Comparison of ENCODE assay signal across 20 mouse cellular contexts in genomic region chr19:5178631-5179030, GRCm38 (mm10).
DNase-seq lines count a peak whose midpoint lies in the region; ATAC-seq and TF ChIP-seq lines count a peak whose summit lies in the region.
"Had no signal": no experiment of that assay in that cellular context is flagged by ENCODE, and none has a peak within 500 bp of the region (broad histone marks: within the 10 kb centered on the region; RNA-seq: fewer than 3 reads in every experiment).

No protein-coding gene starts in this region.

- no peak for TF ChIP-seq CTCF in CH12.LX (conservative IDR thresholded peaks at IDR 0.05 in 1 of 2, IDR thresholded peaks at IDR 0.05 in 1 of 2; ENCODE audit: low read depth in 2 of 2, low read length in 2 of 2)
- no peak for TF ChIP-seq CTCF in bone marrow macrophage, adult 2 months (IDR thresholded peaks at IDR 0.05; ENCODE audit: low read depth, low read length)

- in situ Hi-C loops in CH12.LX (cut with MboI; ENCODE audit: low pct_ligation_motif_present, low pct_unique_long_range_greater_than_20kb, low sequenced_read_pairs), result no loop called here

- H3K9ac ChIP-seq in CH12.LX (ENCODE audit: insufficient read depth, low read depth), result peak overlapping the region; percentile 45; the same call in 1 of the 2 replicates
- H3K9ac ChIP-seq: midbrain, embryonic 15.5 days; neural tube, embryonic 13.5 days had no signal

- dilution Hi-C loops in CH12.LX (cut with MboI; ENCODE audit: extremely low pct_ligation_motif_present, extremely low pct_unique_long_range_greater_than_20kb, low sequenced_read_pairs), result no loop called here

- H3K79me2 ChIP-seq in CH12.LX (replicated peaks; ENCODE audit: control insufficient read depth, extremely low read depth, insufficient read depth, poor library complexity, severe bottlenecking), result no peaks in the 10 kb centered on the region

- DNase-seq in 3T3-L1 (ENCODE audit: low read depth, low spot score) (peak; percentile 51), CH12.LX (ENCODE audit: extremely low read depth) (no peak)
- no peak for DNase-seq in spleen, adult 12 weeks (ENCODE audit: low spot score)
- no peak for DNase-seq in kidney, postnatal 10 days
- DNase-seq: adrenal gland, adult 8-10 months; cerebellum, adult 8-10 months; gastrocnemius, postnatal 10 days; kidney, adult 8-10 months; right cerebral cortex, postnatal 4 days; thymus, adult 18-20 months had no signal

- TF ChIP-seq POLR2A in CH12.LX (IDR thresholded peaks at IDR 0.05; ENCODE audit: low read depth, low read length), result no peak
- TF ChIP-seq POLR2A in bone marrow macrophage, adult 2 months (IDR thresholded peaks at IDR 0.05; ENCODE audit: borderline replicate concordance, low read depth, low read length), result no peak

- H3K4me3 ChIP-seq in CH12.LX (replicated peaks in 1 of 3; ENCODE audit: low read depth in 2 of 3, low read length in 2 of 3, poor library complexity in 1 of 3), result no peak overlapping the region
- peak overlapping the region; percentile 4; the same call in 1 of the 2 replicates for H3K4me3 ChIP-seq in bone marrow macrophage, adult 2 months (ENCODE audit: insufficient read depth, low read length)
- H3K4me3 ChIP-seq: erythroblast, embryonic 14.5 days; layer of hippocampus, adult 2 months; left cerebral cortex, adult 2 months; midbrain, embryonic 15.5 days; neural tube, embryonic 13.5 days had no signal

- H3K36me3 ChIP-seq in CH12.LX (replicated peaks in 1 of 2; ENCODE audit: control insufficient read depth in 1 of 2, insufficient read depth in 1 of 2, low read length in 1 of 2), result no peaks in the 10 kb centered on the region
- H3K36me3 ChIP-seq: midbrain, embryonic 15.5 days; neural tube, embryonic 13.5 days had no signal

- no peak for TF ChIP-seq RAD21 in CH12.LX (IDR thresholded peaks at IDR 0.05; ENCODE audit: low read depth, low read length)

- H3K27me3 ChIP-seq in CH12.LX (replicated peaks), result no peaks in the 10 kb centered on the region
- H3K27me3 ChIP-seq: midbrain, embryonic 15.5 days; neural tube, embryonic 13.5 days had no signal

- H3K4me2 ChIP-seq in CH12.LX (ENCODE audit: insufficient read depth, low read depth, poor library complexity, severe bottlenecking), result no peak overlapping the region
- H3K4me2 ChIP-seq: heart, embryonic 11.5 days; midbrain, embryonic 15.5 days; neural tube, embryonic 13.5 days had no signal

- H3K27ac ChIP-seq in CH12.LX (ENCODE audit: insufficient read depth, low read depth), result no peak overlapping the region
- H3K27ac ChIP-seq in bone marrow macrophage, adult 2 months (ENCODE audit: insufficient read depth, low read depth, low read length), result peak overlapping the region; percentile 59
- H3K27ac ChIP-seq: layer of hippocampus, adult 2 months; left cerebral cortex, adult 2 months; midbrain, embryonic 15.5 days; neural tube, embryonic 13.5 days had no signal

- peaks cover under 1% of the 10 kb centered on the region for H3K9me3 ChIP-seq in CH12.LX (replicated peaks; ENCODE audit: low read length)
- H3K9me3 ChIP-seq: midbrain, embryonic 15.5 days; neural tube, embryonic 13.5 days had no signal

- H3K4me1 ChIP-seq in CH12.LX (ENCODE audit: control insufficient read depth in 1 of 2, insufficient read depth in 2 of 2), result peaks cover 4% of the 10 kb centered on the region in 2 experiments; a peak in 2 of 4 replicates
- H3K4me1 ChIP-seq in bone marrow macrophage, adult 2 months (ENCODE audit: control insufficient read depth, insufficient read depth, low read length), result peaks cover 23% of the 10 kb centered on the region
- H3K4me1 ChIP-seq: midbrain, embryonic 15.5 days; neural tube, embryonic 13.5 days had no signal

- TF ChIP-seq EP300 in CH12.LX (IDR thresholded peaks at IDR 0.05; ENCODE audit: low read length), result no peak

- peak; percentile 98 for ATAC-seq in megakaryocyte, adult 5-6 weeks (ENCODE audit: poor library complexity, severe bottlenecking)
- no peak for ATAC-seq in CD4-positive, CD25-positive, alpha-beta regulatory T cell, adult 4 months
- ATAC-seq: forebrain, embryonic 16.5 days; midbrain, embryonic 15.5 days had no signal

TF ChIP-seq in CH12.LX, 34 proteins besides CTCF, POLR2A, EP300 and RAD21:
- TF ChIP-seq ZKSCAN1 (IDR thresholded peaks at IDR 0.05; ENCODE audit: borderline replicate concordance, low read depth, low read length) (no peak), E2F4 (IDR thresholded peaks at IDR 0.05; ENCODE audit: insufficient replicate concordance, low read depth, low read length) (no peak), ZMIZ1 (IDR thresholded peaks at IDR 0.05; ENCODE audit: low read depth, low read length) (no peak), USF1 (IDR thresholded peaks at IDR 0.05; ENCODE audit: low read depth, low read length) (no peak), PAX5 (IDR thresholded peaks at IDR 0.05; ENCODE audit: low read length) (no peak), TBP (conservative IDR thresholded peaks at IDR 0.05; ENCODE audit: low read depth, low read length) (no peak), HCFC1 (IDR thresholded peaks at IDR 0.05; ENCODE audit: low read depth, low read length) (no peak), SIN3A (IDR thresholded peaks at IDR 0.05; ENCODE audit: low read length) (no peak)
